Mouse (Mus musculus) MEL (cell line): ENCODE measurements around the gene Zfp652. TPM values are rescaled to one million over a fixed set of nuclear protein-coding genes. Genes with fewer than 3 reads are reported as not detected.

Source experiments
- DNase-seq: peaks from one replicate; pipeline ENCODE4 v3.0.0; 2011; ENCODE audit warnings: low read depth, low spot score
- H3K27ac ChIP-seq: 2 replicates; pipeline ENCODE4 v1.5.1; 2012; ENCODE audit warnings: low read depth, mild to moderate bottlenecking, control low read depth, low read length, moderate library complexity; ENCODE audit not compliant: control insufficient read depth
- H3K27me3 ChIP-seq, 2 experiments: fragments of 150-350 bp in 1 of 2; sonication (generic) in 1 of 2; 2 replicates each; pipeline ENCODE4 v1.6.1; 2012; ENCODE audit warnings: low read length in 2 of 2, mild to moderate bottlenecking in 2 of 2, improper control_type of control experiment in 1 of 2, moderate library complexity in 1 of 2; ENCODE audit not compliant: insufficient read depth in 2 of 2, control insufficient read depth in 1 of 2
- H3K36me3 ChIP-seq, 2 experiments: 2 replicates each; pipeline ENCODE4 v1.6.1; 2012 to 2014; ENCODE audit warnings: low read length in 2 of 2, improper control_type of control experiment in 1 of 2, inconsistent platforms in 1 of 2, mild to moderate bottlenecking in 1 of 2; ENCODE audit not compliant: insufficient read depth in 2 of 2, control insufficient read depth in 1 of 2
- H3K4me1 ChIP-seq, 2 experiments: fragments of 150-350 bp in 1 of 2; sonication (generic) in 1 of 2; 2 replicates each; pipeline ENCODE4 v1.6.1; 2012; ENCODE audit warnings: low read length in 2 of 2, improper control_type of control experiment in 1 of 2, mild to moderate bottlenecking in 1 of 2; ENCODE audit not compliant: insufficient read depth in 2 of 2, control insufficient read depth in 1 of 2
- H3K4me3 ChIP-seq, 2 experiments: fragments of 150-350 bp in 1 of 2; sonication (generic) in 1 of 2; 2 replicates each; pipeline ENCODE4 v1.5.1; 2012; ENCODE audit warnings: low read depth in 2 of 2, low read length in 2 of 2, mild to moderate bottlenecking in 2 of 2, moderate library complexity in 2 of 2, control low read depth in 1 of 2, improper control_type of control experiment in 1 of 2; ENCODE audit not compliant: control insufficient read depth in 1 of 2, insufficient read depth in 1 of 2
- H3K79me2 ChIP-seq: 2 replicates; pipeline ENCODE4 v1.6.1; 2012; ENCODE audit warnings: mild to moderate bottlenecking, low read length, moderate library complexity; ENCODE audit not compliant: control insufficient read depth, poor library complexity, insufficient read depth
- H3K9ac ChIP-seq: 2 replicates; pipeline ENCODE4 v1.6.1; 2012; ENCODE audit warnings: low read depth, mild to moderate bottlenecking, control low read depth, low read length, moderate library complexity; ENCODE audit not compliant: control insufficient read depth, poor library complexity, severe bottlenecking
- H3K9me3 ChIP-seq: fragments of 150-350 bp; sonication (generic); replicated peaks from 2 replicates; pipeline ENCODE4 v1.6.1; 2012; ENCODE audit warnings: mild to moderate bottlenecking, low read length, improper control_type of control experiment, moderate library complexity; ENCODE audit not compliant: insufficient read depth
- CHD1 ChIP-seq: IDR thresholded peaks from 2 replicates; pipeline ENCODE4 v1.6.1; 2012; ENCODE audit warnings: low read depth, mild to moderate bottlenecking, inconsistent platforms, low read length, improper control_type of control experiment
- CHD2 ChIP-seq: IDR thresholded peaks from 2 replicates; pipeline ENCODE4 v1.6.1; 2011; ENCODE audit warnings: low read length, improper control_type of control experiment
- ETS1 ChIP-seq: IDR thresholded peaks from 2 replicates; pipeline ENCODE4 v1.6.1; 2012; ENCODE audit warnings: low read depth, mild to moderate bottlenecking, inconsistent platforms, low read length, improper control_type of control experiment, moderate library complexity
- GATA1 ChIP-seq: IDR thresholded peaks from 2 replicates; pipeline ENCODE4 v1.6.1; 2011; ENCODE audit warnings: low read depth, low read length, improper control_type of control experiment
- HCFC1 ChIP-seq: IDR thresholded peaks from 2 replicates; pipeline ENCODE4 v1.6.1; 2012; ENCODE audit warnings: low read depth, mild to moderate bottlenecking, inconsistent platforms, low read length, improper control_type of control experiment, moderate library complexity
- MAFK ChIP-seq: IDR thresholded peaks from 2 replicates; pipeline ENCODE4 v1.6.1; 2011; ENCODE audit warnings: low read depth, mild to moderate bottlenecking, low read length, improper control_type of control experiment, borderline replicate concordance
- MAZ ChIP-seq: IDR thresholded peaks from 2 replicates; pipeline ENCODE4 v1.6.1; 2012; ENCODE audit warnings: low read depth, mild to moderate bottlenecking, inconsistent platforms, low read length, improper control_type of control experiment
- MXI1 ChIP-seq: IDR thresholded peaks from 2 replicates; pipeline ENCODE4 v1.6.1; 2011; ENCODE audit warnings: mild to moderate bottlenecking, low read depth, low read length, improper control_type of control experiment
- MYC ChIP-seq: IDR thresholded peaks from 2 replicates; pipeline ENCODE4 v1.6.1; 2011; ENCODE audit warnings: low read depth, mild to moderate bottlenecking, low read length, improper control_type of control experiment, moderate library complexity
- NELFE ChIP-seq: IDR thresholded peaks from 2 replicates; pipeline ENCODE4 v1.6.1; 2011; ENCODE audit warnings: low read depth, low read length, improper control_type of control experiment
- TAL1 ChIP-seq: IDR thresholded peaks from 2 replicates; pipeline ENCODE4 v1.6.1; 2012; ENCODE audit warnings: mild to moderate bottlenecking, inconsistent platforms, low read length, moderate library complexity, mixed read lengths
- USF1 ChIP-seq: IDR thresholded peaks from 2 replicates; pipeline ENCODE4 v1.6.1; 2014; ENCODE audit warnings: low read depth, mild to moderate bottlenecking, inconsistent platforms, low read length, improper control_type of control experiment, moderate library complexity
- ZNF384 ChIP-seq: IDR thresholded peaks from 2 replicates; pipeline ENCODE4 v1.6.1; 2012; ENCODE audit warnings: low read depth, mild to moderate bottlenecking, inconsistent platforms, low read length, improper control_type of control experiment
- polyA plus RNA-seq, 2 experiments: library from polyadenylated mRNA; stranded (reverse) in 1 of 2; unstranded in 1 of 2; fragments of >175 nt in 1 of 2; fragments of >200 nt in 1 of 2; gene quantifications; 2 replicates each; pipeline versions ENCODE4 v1.2.1 to v1.2.4; 2012; ENCODE audit warnings: low replicate concordance in 2 of 2, low read depth in 1 of 2; ENCODE audit not compliant: insufficient read length in 2 of 2, insufficient read depth in 1 of 2, missing spikeins in 1 of 2
- total RNA-seq: library from RNA; depleted of rRNA; stranded (reverse); fragments of 300-350 nt; gene quantifications from 2 replicates; pipeline ENCODE4 v1.2.3, GENCODE M21; 2012

Zfp652 gene
- total and polyA plus RNA-seq, 3 experiments: 19.3 to 38.5 (median 31.8) TPM

DNA sequence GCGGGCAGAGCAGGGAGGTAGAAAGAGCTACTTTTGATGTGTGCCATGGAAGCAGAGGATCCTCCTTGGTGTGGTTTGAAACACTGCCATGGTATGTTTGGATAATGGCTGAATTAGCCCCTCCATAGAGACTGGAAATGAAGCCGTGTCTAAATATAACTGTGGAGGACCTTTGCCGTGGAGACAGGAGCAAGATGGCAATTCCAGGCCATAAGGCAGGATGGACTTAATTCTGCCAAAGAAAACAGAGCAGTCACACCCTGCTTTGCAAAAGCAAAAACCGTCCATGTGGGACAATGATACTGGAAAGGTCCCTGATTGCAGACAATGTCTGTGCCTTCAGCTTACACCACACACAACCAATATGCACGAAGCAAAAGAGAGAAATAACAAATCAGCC, 81.7 kb downstream of the Zfp652 start:
- TF ChIP-seq TAL1: no peak
- TF ChIP-seq CHD1: no peak
- no peak for TF ChIP-seq MAFK
- TF ChIP-seq CHD2: no peak
- no peak for TF ChIP-seq GATA1
- TF ChIP-seq ETS1: no peak
- TF ChIP-seq HCFC1: no peak
- no peak for TF ChIP-seq MYC
- Histone ChIP-seq H3K9me3 (no peaks in the 10 kb centered on the region), H3K4me3 (no peak overlapping the region), H3K27me3 (no peaks in the 10 kb centered on the region), H3K9ac (no peak overlapping the region), H3K79me2 (no peaks in the 10 kb centered on the region), H3K27ac (no peak overlapping the region), H3K36me3 (peaks cover 0 to 8% of the 10 kb centered on the region in 2 experiments; a peak in 2 of 4 replicates), H3K4me1 (peaks cover 5 to 10% of the 10 kb centered on the region in 2 experiments; a peak in 3 of 4 replicates)
- DNase-seq: no peak

DNA sequence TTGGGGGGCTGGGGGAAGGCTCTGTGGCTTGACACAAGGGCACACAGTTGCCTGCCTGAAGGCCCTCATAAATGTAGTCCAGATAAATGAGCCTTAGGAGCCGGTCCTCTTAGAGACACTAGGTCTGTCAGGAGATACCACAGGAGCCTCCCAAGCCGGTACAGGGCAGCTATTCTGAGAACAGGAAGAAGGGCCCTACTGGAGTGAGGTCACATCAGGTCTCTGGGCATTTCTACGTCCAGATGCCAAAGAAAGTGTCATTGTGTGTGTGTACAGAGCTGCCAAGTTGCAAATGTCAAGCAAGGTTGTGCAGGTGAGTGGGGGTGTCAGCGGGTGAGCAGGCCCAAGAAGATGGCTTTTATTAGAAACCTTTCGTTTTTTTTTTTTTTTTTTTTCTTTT, 83.1 kb downstream of the Zfp652 start:
- H3K36me3 ChIP-seq: peaks cover 0 to 12% of the 10 kb centered on the region in 2 experiments; a peak in 2 of 4 replicates
- no peaks in the 10 kb centered on the region for H3K9me3 ChIP-seq
- H3K27me3 ChIP-seq: no peaks in the 10 kb centered on the region
- H3K79me2 ChIP-seq: no peaks in the 10 kb centered on the region
- no peak overlapping the region for H3K9ac ChIP-seq
- TF ChIP-seq CHD2: no peak
- no peak for TF ChIP-seq MYC
- TF ChIP-seq USF1: no peak
- peak; percentile 63; the same call in 1 of the 2 replicates for TF ChIP-seq ZNF384
- H3K4me3 ChIP-seq: no peak overlapping the region
- DNase-seq: no peak
- H3K4me1 ChIP-seq: peaks cover 9 to 16% of the 10 kb centered on the region in 2 experiments
- no peak overlapping the region for H3K27ac ChIP-seq

DNA sequence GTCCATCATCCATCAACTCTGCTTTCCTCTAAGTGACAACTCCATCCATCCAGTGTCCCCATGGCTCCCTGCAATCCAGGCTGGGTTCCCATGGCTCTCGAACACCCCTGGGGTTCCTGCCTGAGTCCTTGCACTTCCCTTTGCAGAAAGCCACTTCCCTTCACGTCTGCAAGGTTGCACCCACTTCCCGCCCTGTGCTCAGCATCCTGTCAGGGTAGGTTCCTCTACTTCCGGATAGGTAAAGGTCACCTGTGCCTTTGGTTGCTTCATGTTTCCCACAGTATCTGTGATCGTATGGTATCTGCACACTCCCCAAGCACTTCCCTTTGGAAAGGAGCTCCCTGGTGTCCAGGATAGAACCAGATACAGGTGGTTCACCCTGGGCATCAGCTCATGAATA, 92.5 kb downstream of the Zfp652 start:
- H3K4me1 ChIP-seq: peaks cover 24 to 44% of the 10 kb centered on the region in 2 experiments
- DNase-seq: no peak
- H3K9ac ChIP-seq: no peak overlapping the region
- TF ChIP-seq MAZ (no peak), NELFE (no peak), MXI1 (no peak)
- H3K79me2 ChIP-seq: no peaks in the 10 kb centered on the region
- H3K9me3 ChIP-seq: no peaks in the 10 kb centered on the region
- H3K27ac ChIP-seq: no peak overlapping the region
- H3K4me3 ChIP-seq: no peak overlapping the region
- H3K36me3 ChIP-seq: peaks cover 0 to 29% of the 10 kb centered on the region in 2 experiments; a peak in 2 of 4 replicates
- no peaks in the 10 kb centered on the region for H3K27me3 ChIP-seq
